Mouse (Mus musculus): ENCODE data around the gene Caskin2. TPM values are rescaled to one million over a fixed set of nuclear protein-coding genes. Genes with fewer than 3 reads are reported as not detected.

Caskin2 gene
- 6.1 and 7.1 TPM in 2 replicates for polyA plus RNA-seq (2012; rRNA removed)

GRCm38 (mm10) chr11:115813507-115814296 lies at the start of gene Caskin2:
Gene Caskin2 (minus strand): TSS chr11:115813639.

GRCm38 (mm10) chr11:115858354-115858753 lies 44.9 kb upstream of the Caskin2 start, which contains the start of gene Myo15b:
Gene Myo15b (plus strand): TSS chr11:115858406.

GRCm38 (mm10) chr11:115823774-115824740 lies 10.6 kb upstream of the Caskin2 start, which contains the start of gene Llgl2:
Gene Llgl2 (plus strand): TSS chr11:115824049.

GRCm38 (mm10) chr11:115814605-115815450 lies 1.4 kb upstream of the Caskin2 start, which contains the start of gene Tsen54:
Gene Tsen54 (plus strand): TSS chr11:115814724.

GRCm38 (mm10) chr11:115765103-115765606 lies 48.3 kb downstream of the Caskin2 start, which contains the start of gene Tmem94:
Gene Tmem94 (plus strand): TSS chr11:115765433.

Other genes starting within 250 kb of the Caskin2 start
- gene Nup85, start 249.2 kb downstream of the Caskin2 start, polyA plus RNA-seq (2012; rRNA removed), result 103 and 121 TPM in 2 replicates
- gene Mrps7, start 209.7 kb downstream of the Caskin2 start, polyA plus RNA-seq (2012; rRNA removed), result 23.4 and 26.4 TPM in 2 replicates
- gene Gga3, start 209.6 kb downstream of the Caskin2 start, polyA plus RNA-seq (2012; rRNA removed), result 8.0 and 9.9 TPM in 2 replicates
- gene Mif4gd, start 200.7 kb downstream of the Caskin2 start, polyA plus RNA-seq (2012; rRNA removed), result 23.5 and 27.8 TPM in 2 replicates
- gene Slc25a19, start 185.3 kb downstream of the Caskin2 start, polyA plus RNA-seq (2012; rRNA removed), result 9.3 and 9.9 TPM in 2 replicates
- 21.8 and 24.1 TPM in 2 replicates for gene Grb2, start 105.0 kb downstream of the Caskin2 start, polyA plus RNA-seq (2012; rRNA removed)
- gene Tmem94, start 48.2 kb downstream of the Caskin2 start, polyA plus RNA-seq (2012; rRNA removed), result 9.0 and 10.3 TPM in 2 replicates
- gene Tsen54, start 1.1 kb upstream of the Caskin2 start, polyA plus RNA-seq (2012; rRNA removed), result 11.0 and 12.6 TPM in 2 replicates
- 9.6 and 10.2 TPM in 2 replicates for gene Llgl2, start 10.4 kb upstream of the Caskin2 start, polyA plus RNA-seq (2012; rRNA removed)
- gene Myo15b, start 44.8 kb upstream of the Caskin2 start, polyA plus RNA-seq (2012; rRNA removed), result 0.27 and 0.48 TPM in 2 replicates
- gene Smim5, start 86.3 kb upstream of the Caskin2 start, polyA plus RNA-seq (2012; rRNA removed), result 21.1 and 25.1 TPM in 2 replicates
- 1.4 and 2.2 TPM in 2 replicates for gene Smim6, start 98.4 kb upstream of the Caskin2 start, polyA plus RNA-seq (2012; rRNA removed)
- 25.8 and 29.5 TPM in 2 replicates for gene Sap30bp, start 119.6 kb upstream of the Caskin2 start, polyA plus RNA-seq (2012; rRNA removed)
- gene Recql5, start 119.8 kb upstream of the Caskin2 start, polyA plus RNA-seq (2012; rRNA removed), result 6.3 and 7.7 TPM in 2 replicates
- gene Itgb4, start 161.1 kb upstream of the Caskin2 start, polyA plus RNA-seq (2012; rRNA removed), result 0.09 and 0.11 TPM in 2 replicates
- 50.4 and 60.3 TPM in 2 replicates for gene Galk1, start 199.1 kb upstream of the Caskin2 start, polyA plus RNA-seq (2012; rRNA removed)
- gene H3f3b, start 214.3 kb upstream of the Caskin2 start, polyA plus RNA-seq (2012; rRNA removed), result 250 and 282 TPM in 2 replicates
- 11.1 and 11.6 TPM in 2 replicates for gene Unk, start 216.7 kb upstream of the Caskin2 start, polyA plus RNA-seq (2012; rRNA removed)